Mouse (Mus musculus): Measurements from ENCODE around the gene Atf1. TPM values are rescaled to one million over a fixed set of nuclear protein-coding genes. Genes with fewer than 3 reads are reported as not detected.

The Atf1 gene
- polyA plus RNA-seq, 1 experiment from 2014 or later = 36.0 TPM

GRCm38 (mm10) chr15:100225381-100225780 lies 2.2 kb upstream of the Atf1 start:
- no peaks in the 10 kb centered on the region for H3K27me3 ChIP-seq (ENCODE audit: insufficient read depth, poor library complexity, severe bottlenecking)
- no peak overlapping the region for H3K4me3 ChIP-seq
- H3K9me3 ChIP-seq = peaks cover 9% of the 10 kb centered on the region
- H3K27ac ChIP-seq = no peak overlapping the region
- no peak for DNase-seq (ENCODE audit: low spot score)
- H3K36me3 ChIP-seq = peaks cover 23% of the 10 kb centered on the region; the same call in 1 of the 2 replicates
- WGBS = 93% methylated on average over 4 of the region's 4 CpGs
- peaks cover 26% of the 10 kb centered on the region for H3K4me1 ChIP-seq

- Histone ChIP-seq H3K36me3 (peaks cover 23% of the 10 kb centered on the region; the same call in 1 of the 2 replicates), H3K27ac (peak overlapping the region; percentile 100; the same call in 1 of the 2 replicates), H3K27me3 (ENCODE audit: insufficient read depth, poor library complexity, severe bottlenecking) (no peaks in the 10 kb centered on the region), H3K9me3 (peaks cover 9% of the 10 kb centered on the region), H3K4me3 (no peak overlapping the region), H3K4me1 (peaks cover 28% of the 10 kb centered on the region)
- DNase-seq (ENCODE audit: low spot score) = no peak
- 82% methylated on average over 1 of the region's 1 CpGs for WGBS
Measured at GRCm38 (mm10) chr15:100225891-100226290, 1.7 kb upstream of the Atf1 start.

- H3K36me3 ChIP-seq = peaks cover 18% of the 10 kb centered on the region; the same call in 1 of the 2 replicates
- H3K27me3 ChIP-seq (ENCODE audit: insufficient read depth, poor library complexity, severe bottlenecking) = no peaks in the 10 kb centered on the region
- 2% methylated on average over 17 of the region's 17 CpGs for WGBS
- H3K9me3 ChIP-seq = peaks cover 9% of the 10 kb centered on the region
- H3K4me3 ChIP-seq = peak overlapping the region; percentile 79
- H3K27ac ChIP-seq = peak overlapping the region; percentile 100
- DNase-seq (ENCODE audit: low spot score) = peak; percentile 93
- peaks cover 28% of the 10 kb centered on the region for H3K4me1 ChIP-seq
Measured at GRCm38 (mm10) chr15:100227031-100227662, 472 bp upstream of the Atf1 start.

- Histone ChIP-seq H3K27me3 (ENCODE audit: insufficient read depth, poor library complexity, severe bottlenecking) (no peaks in the 10 kb centered on the region), H3K4me3 (peak overlapping the region; percentile 79), H3K27ac (peak overlapping the region; percentile 100), H3K4me1 (peaks cover 28% of the 10 kb centered on the region), H3K9me3 (0 out of 2 replicates have a peak, but pooled peaks cover 1% of the 10 kb centered on the region), H3K36me3 (peaks cover 16% of the 10 kb centered on the region)
- WGBS = 15% methylated on average over 16 of the region's 16 CpGs
- DNase-seq (ENCODE audit: low spot score) = no peak
Measured at GRCm38 (mm10) chr15:100228535-100229336, 1.1 kb downstream of the Atf1 start.

- Histone ChIP-seq H3K4me1 (peaks cover 28% of the 10 kb centered on the region), H3K27me3 (ENCODE audit: insufficient read depth, poor library complexity, severe bottlenecking) (no peaks in the 10 kb centered on the region), H3K36me3 (peaks cover 32% of the 10 kb centered on the region), H3K27ac (no peak overlapping the region), H3K9me3 (no peaks in the 10 kb centered on the region), H3K4me3 (no peak overlapping the region)
- no peak for DNase-seq (ENCODE audit: low spot score)
- 73% methylated on average over 1 of the region's 1 CpGs for WGBS
Measured at GRCm38 (mm10) chr15:100230655-100231054, 3.0 kb downstream of the Atf1 start.

- peaks cover 16% of the 10 kb centered on the region for H3K4me1 ChIP-seq
- peaks cover 41% of the 10 kb centered on the region for H3K36me3 ChIP-seq
- no peaks in the 10 kb centered on the region for H3K27me3 ChIP-seq (ENCODE audit: insufficient read depth, poor library complexity, severe bottlenecking)
- WGBS = 83% methylated on average over 14 of the region's 14 CpGs
- H3K4me3 ChIP-seq = no peak overlapping the region
- no peaks in the 10 kb centered on the region for H3K9me3 ChIP-seq
- no peak for DNase-seq (ENCODE audit: low spot score)
- no peak overlapping the region for H3K27ac ChIP-seq
Measured at GRCm38 (mm10) chr15:100231616-100232525, 4.3 kb downstream of the Atf1 start.

- Histone ChIP-seq H3K9me3 (no peaks in the 10 kb centered on the region), H3K4me1 (peaks cover 12% of the 10 kb centered on the region), H3K36me3 (peaks cover 70% of the 10 kb centered on the region), H3K27ac (no peak overlapping the region), H3K27me3 (ENCODE audit: insufficient read depth, poor library complexity, severe bottlenecking) (no peaks in the 10 kb centered on the region), H3K4me3 (no peak overlapping the region)
- WGBS = 89% methylated on average over 12 of the region's 12 CpGs
- DNase-seq (ENCODE audit: low spot score) = no peak
Measured at GRCm38 (mm10) chr15:100235208-100235965, 7.8 kb downstream of the Atf1 start.

GRCm38 (mm10) chr15:100236952-100237351 lies 9.3 kb downstream of the Atf1 start:
- H3K36me3 ChIP-seq = peaks cover 84% of the 10 kb centered on the region
- peaks cover 9% of the 10 kb centered on the region for H3K4me1 ChIP-seq
- 85% methylated on average over 6 of the region's 6 CpGs for WGBS
- no peaks in the 10 kb centered on the region for H3K9me3 ChIP-seq
- H3K4me3 ChIP-seq = no peak overlapping the region
- no peaks in the 10 kb centered on the region for H3K27me3 ChIP-seq (ENCODE audit: insufficient read depth, poor library complexity, severe bottlenecking)
- no peak for DNase-seq (ENCODE audit: low spot score)
- peak overlapping the region; percentile 54; the same call in 1 of the 2 replicates for H3K27ac ChIP-seq

- Histone ChIP-seq H3K4me3 (no peak overlapping the region), H3K27me3 (ENCODE audit: insufficient read depth, poor library complexity, severe bottlenecking) (no peaks in the 10 kb centered on the region), H3K36me3 (peaks cover 89% of the 10 kb centered on the region), H3K9me3 (no peaks in the 10 kb centered on the region), H3K27ac (no peak overlapping the region), H3K4me1 (peaks cover 9% of the 10 kb centered on the region)
- 89% methylated on average over 6 of the region's 6 CpGs for WGBS
- no peak for DNase-seq (ENCODE audit: low spot score)
Measured at GRCm38 (mm10) chr15:100241780-100242179, 14.2 kb downstream of the Atf1 start.

GRCm38 (mm10) chr15:100245951-100246350 lies 18.3 kb downstream of the Atf1 start:
- Histone ChIP-seq H3K4me1 (no peaks in the 10 kb centered on the region), H3K36me3 (peaks cover 95% of the 10 kb centered on the region), H3K27me3 (ENCODE audit: insufficient read depth, poor library complexity, severe bottlenecking) (no peaks in the 10 kb centered on the region), H3K27ac (no peak overlapping the region), H3K9me3 (no peaks in the 10 kb centered on the region), H3K4me3 (no peak overlapping the region)
- WGBS = 93% methylated on average over 7 of the region's 7 CpGs
- no peak for DNase-seq (ENCODE audit: low spot score)

GRCm38 (mm10) chr15:100247296-100247695 lies 19.7 kb downstream of the Atf1 start:
- no peak for DNase-seq (ENCODE audit: low spot score)
- H3K36me3 ChIP-seq = peaks cover 97% of the 10 kb centered on the region
- no peaks in the 10 kb centered on the region for H3K9me3 ChIP-seq
- no peaks in the 10 kb centered on the region for H3K4me1 ChIP-seq
- H3K27me3 ChIP-seq (ENCODE audit: insufficient read depth, poor library complexity, severe bottlenecking) = no peaks in the 10 kb centered on the region
- H3K4me3 ChIP-seq = no peak overlapping the region
- WGBS = 91% methylated on average over 9 of the region's 9 CpGs
- H3K27ac ChIP-seq = no peak overlapping the region

Measured in heart, embryonic 10.5 days (tissue).